10 mouse cellular contexts compared by ENCODE assay signal in the genomic region with DNA sequence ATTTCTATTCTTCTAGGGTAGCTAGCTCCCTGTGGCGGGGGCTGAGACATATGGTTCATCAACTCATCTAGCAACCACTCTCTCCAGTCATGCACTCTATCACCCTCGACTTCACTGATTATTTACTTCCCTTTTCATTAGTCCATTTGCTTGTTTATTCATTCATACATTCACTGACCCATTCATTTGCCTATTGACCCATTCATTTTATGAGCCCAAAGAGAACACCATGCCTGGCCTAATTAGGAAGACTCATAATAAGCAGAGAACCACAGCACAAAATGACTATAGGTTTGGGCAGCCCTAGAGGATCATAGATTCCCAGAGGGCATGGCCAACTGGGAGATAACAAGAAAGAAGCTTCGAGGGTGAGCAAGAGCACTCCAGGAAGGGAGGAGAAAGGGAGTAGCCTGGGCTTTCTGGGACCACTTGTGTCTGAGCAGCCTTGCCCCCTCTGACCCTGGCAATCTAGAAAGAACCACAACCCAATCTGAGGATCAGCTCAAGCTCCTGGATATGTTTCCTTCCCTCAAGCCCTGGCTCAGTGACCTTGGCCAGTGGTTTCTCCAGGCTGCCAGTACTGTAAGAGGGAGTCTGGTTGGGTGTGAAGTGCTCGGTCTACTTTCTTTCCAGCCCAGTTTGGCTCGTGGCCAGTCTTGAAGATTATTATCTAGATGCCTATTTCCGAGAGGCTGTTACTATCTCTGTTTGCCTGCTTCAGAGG.
DNase-seq lines count a peak whose midpoint lies in the region; ATAC-seq and TF ChIP-seq lines count a peak whose summit lies in the region.
"Had no signal": no experiment of that assay in that cellular context is flagged by ENCODE, and none has a peak within 500 bp of the region (broad histone marks: within the 10 kb centered on the region; RNA-seq: fewer than 3 reads in every experiment).

No protein-coding gene starts in this region.

- H3K9me3 ChIP-seq in forebrain, embryonic 15.5 days, result no peaks in the 10 kb centered on the region
- H3K9me3 ChIP-seq in forebrain, embryonic 11.5 days (ENCODE audit: control insufficient read depth, low read length), result no peaks in the 10 kb centered on the region
- no peaks in the 10 kb centered on the region for H3K9me3 ChIP-seq in lung, embryonic 14.5 days (ENCODE audit: low read depth, low read length)
- no peaks in the 10 kb centered on the region for H3K9me3 ChIP-seq in forebrain, postnatal 0 days (ENCODE audit: low read length)
- no peaks in the 10 kb centered on the region for H3K9me3 ChIP-seq in hindbrain, embryonic 13.5 days
- H3K9me3 ChIP-seq: limb, embryonic 12.5 days; midbrain, embryonic 12.5 days had no signal

- no peak overlapping the region for H3K27ac ChIP-seq in forebrain, embryonic 15.5 days (replicated peaks)
- H3K27ac ChIP-seq in forebrain, embryonic 11.5 days (ENCODE audit: low read depth, low read length), result no peak overlapping the region
- H3K27ac ChIP-seq in lung, embryonic 14.5 days (ENCODE audit: low read depth), result 0 out of 2 replicates have a peak overlapping the region, but pooled peaks have one; percentile 36
- no peak overlapping the region for H3K27ac ChIP-seq in forebrain, postnatal 0 days (ENCODE audit: low read depth, low read length)
- no peak overlapping the region for H3K27ac ChIP-seq in hindbrain, embryonic 13.5 days
- H3K27ac ChIP-seq: limb, embryonic 12.5 days; midbrain, embryonic 12.5 days had no signal

- WGBS in forebrain, embryonic 15.5 days, result 35% methylated on average over 6 of the region's 6 CpGs
- WGBS in forebrain, embryonic 11.5 days, result 66% methylated on average over 6 of the region's 6 CpGs
- WGBS in lung, embryonic 14.5 days, result 28% methylated on average over 6 of the region's 6 CpGs
- 33% methylated on average over 6 of the region's 6 CpGs for WGBS in forebrain, postnatal 0 days
- WGBS in hindbrain, embryonic 13.5 days, result 64% methylated on average over 6 of the region's 6 CpGs

- no peak for TF ChIP-seq CTCF in lung, embryonic 14.5 days (IDR thresholded peaks at IDR 0.05; ENCODE audit: low read depth)
- TF ChIP-seq CTCF in forebrain, postnatal 0 days (IDR thresholded peaks at IDR 0.05; ENCODE audit: low read depth), result no peak

- H3K9ac ChIP-seq in forebrain, embryonic 15.5 days (replicated peaks), result no peak overlapping the region
- H3K9ac ChIP-seq in forebrain, embryonic 11.5 days (ENCODE audit: low read length), result no peak overlapping the region
- H3K9ac ChIP-seq in lung, embryonic 14.5 days, result no peak overlapping the region
- no peak overlapping the region for H3K9ac ChIP-seq in forebrain, postnatal 0 days
- no peak overlapping the region for H3K9ac ChIP-seq in hindbrain, embryonic 13.5 days
- H3K9ac ChIP-seq: limb, embryonic 12.5 days; midbrain, embryonic 12.5 days had no signal

- H3K4me3 ChIP-seq in forebrain, embryonic 15.5 days, result no peak overlapping the region
- no peak overlapping the region for H3K4me3 ChIP-seq in forebrain, embryonic 11.5 days (ENCODE audit: low read depth, low read length)
- no peak overlapping the region for H3K4me3 ChIP-seq in lung, embryonic 14.5 days (ENCODE audit: low read depth, low read length)
- H3K4me3 ChIP-seq in forebrain, postnatal 0 days (ENCODE audit: low read depth, low read length), result no peak overlapping the region
- H3K4me3 ChIP-seq in hindbrain, embryonic 13.5 days, result no peak overlapping the region
- H3K4me3 ChIP-seq: limb, embryonic 12.5 days; midbrain, embryonic 12.5 days had no signal

- ATAC-seq in forebrain, embryonic 15.5 days (replicated peaks), result 0 out of 2 replicates have a peak, but pooled peaks have one; percentile 38
- ATAC-seq in forebrain, embryonic 11.5 days (replicated peaks; ENCODE audit: low FRiP score), result no peak
- peak; percentile 61; the same call in 1 of the 2 replicates for ATAC-seq in lung, embryonic 14.5 days (ENCODE audit: insufficient read depth)
- peak; percentile 25; the same call in 1 of the 2 replicates for ATAC-seq in forebrain, postnatal 0 days
- no peak for ATAC-seq in hindbrain, embryonic 13.5 days (ENCODE audit: low FRiP score)

- H3K4me2 ChIP-seq in forebrain, embryonic 15.5 days (replicated peaks), result no peak overlapping the region
- no peak overlapping the region for H3K4me2 ChIP-seq in forebrain, embryonic 11.5 days (ENCODE audit: low read depth, low read length, severe bottlenecking)
- H3K4me2 ChIP-seq in lung, embryonic 14.5 days, result peak overlapping the region; percentile 29; the same call in 1 of the 2 replicates
- no peak overlapping the region for H3K4me2 ChIP-seq in forebrain, postnatal 0 days (ENCODE audit: low read depth)
- H3K4me2 ChIP-seq in hindbrain, embryonic 13.5 days, result no peak overlapping the region
- H3K4me2 ChIP-seq: limb, embryonic 12.5 days; midbrain, embryonic 12.5 days had no signal

- H3K36me3 ChIP-seq in forebrain, embryonic 15.5 days, result no peaks in the 10 kb centered on the region
- no peaks in the 10 kb centered on the region for H3K36me3 ChIP-seq in forebrain, embryonic 11.5 days (ENCODE audit: control insufficient read depth, insufficient read depth, low read length)
- no peaks in the 10 kb centered on the region for H3K36me3 ChIP-seq in lung, embryonic 14.5 days (ENCODE audit: insufficient read depth)
- H3K36me3 ChIP-seq in forebrain, postnatal 0 days (ENCODE audit: insufficient read depth), result no peaks in the 10 kb centered on the region
- H3K36me3 ChIP-seq in hindbrain, embryonic 13.5 days, result no peaks in the 10 kb centered on the region
- H3K36me3 ChIP-seq: limb, embryonic 12.5 days; midbrain, embryonic 12.5 days had no signal

- no peaks in the 10 kb centered on the region for H3K27me3 ChIP-seq in forebrain, embryonic 15.5 days
- H3K27me3 ChIP-seq in forebrain, embryonic 11.5 days (ENCODE audit: control insufficient read depth, insufficient read depth, low read length), result no peaks in the 10 kb centered on the region
- no peaks in the 10 kb centered on the region for H3K27me3 ChIP-seq in lung, embryonic 14.5 days (ENCODE audit: insufficient read depth, low read length)
- no peaks in the 10 kb centered on the region for H3K27me3 ChIP-seq in forebrain, postnatal 0 days (ENCODE audit: insufficient read depth, low read length)
- H3K27me3 ChIP-seq in hindbrain, embryonic 13.5 days, result no peaks in the 10 kb centered on the region
- H3K27me3 ChIP-seq: midbrain, embryonic 12.5 days had no signal

- no peaks in the 10 kb centered on the region for H3K4me1 ChIP-seq in forebrain, embryonic 15.5 days
- H3K4me1 ChIP-seq in forebrain, embryonic 11.5 days (replicated peaks; ENCODE audit: control insufficient read depth, insufficient read depth, low read length), result no peaks in the 10 kb centered on the region
- peaks cover 8% of the 10 kb centered on the region for H3K4me1 ChIP-seq in lung, embryonic 14.5 days (ENCODE audit: insufficient read depth)
- no peaks in the 10 kb centered on the region for H3K4me1 ChIP-seq in forebrain, postnatal 0 days (ENCODE audit: insufficient read depth)
- H3K4me1 ChIP-seq in hindbrain, embryonic 13.5 days (replicated peaks), result peaks cover 26% of the 10 kb centered on the region

- no peak for DNase-seq in forebrain, embryonic 11.5 days (ENCODE audit: low spot score)
- peak; percentile 83 for DNase-seq in lung, embryonic 14.5 days
- no peak for DNase-seq in lung, adult 18-20 months
- DNase-seq in forebrain, postnatal 0 days, result no peak
- peak; percentile 14 for DNase-seq in lung, postnatal 36 days
- DNase-seq in thymus, postnatal 36 days, result no peak

Comparison
In these comparisons a context has a peak if more than half of its experiments do, and no peak if none do; other contexts are left out.
1. ATAC-seq: peak in forebrain, embryonic 15.5 days (single experiment), lung, embryonic 14.5 days (single experiment) and forebrain, postnatal 0 days (single experiment); none in forebrain, embryonic 11.5 days (single experiment) and hindbrain, embryonic 13.5 days (single experiment).
2. DNase-seq: peak in lung, embryonic 14.5 days (single experiment) and lung, postnatal 36 days (single experiment); none in forebrain, embryonic 11.5 days (single experiment), lung, adult 18-20 months (0 of 2), forebrain, postnatal 0 days (single experiment) and thymus, postnatal 36 days (0 of 2).